Mouse (Mus musculus): ENCODE data around the gene Adcyap1r1.

GRCm38 (mm10) chr6:55444721-55445120, 7.1 kb upstream of the Adcyap1r1 start:
- TF ChIP-seq GATA1 (IDR thresholded peaks at IDR 0.05; ENCODE audit: low read length): no peak
- no peak for TF ChIP-seq TAL1 (IDR thresholded peaks at IDR 0.05; ENCODE audit: low read length)
